Mouse (Mus musculus) C2C12 (cell line): ENCODE measurements at regions not wholly inside any gene's neighbourhood (a gene's known extent, or its start where the extent isn't known, plus 50 kb on each side); places are given as distances from the start of the nearest gene placed in this dataset.

Experiments used
- H3K27me3 ChIP-seq: one replicate; pipeline ENCODE4 v1.6.1; 2011; ENCODE audit not compliant: control insufficient read depth, insufficient read depth, insufficient read length
- H3K36me3 ChIP-seq: one replicate; pipeline ENCODE4 v1.6.1; 2011; ENCODE audit not compliant: control insufficient read depth, insufficient read depth
- H3K4me3 ChIP-seq: one replicate; pipeline ENCODE4 v1.5.1; 2011; ENCODE audit warnings: mild to moderate bottlenecking, control low read depth; ENCODE audit not compliant: poor library complexity, insufficient read depth, severe bottlenecking
- H3K79me2 ChIP-seq: one replicate; pipeline ENCODE4 v1.6.1; 2011; ENCODE audit not compliant: control insufficient read depth, insufficient read depth
- H3K79me3 ChIP-seq: one replicate; pipeline ENCODE4 v1.6.1; 2011; ENCODE audit warnings: low read depth, control low read depth
- H3ac ChIP-seq: one replicate; pipeline ENCODE3; 2011; ENCODE audit warnings: low read depth; ENCODE audit not compliant: control insufficient read depth, insufficient read length
- CEBPB ChIP-seq: IDR thresholded peaks from one replicate; pipeline ENCODE4 v1.6.1; 2011; ENCODE audit warnings: low read depth, mild to moderate bottlenecking, control low read depth, moderate library complexity
- CTCF ChIP-seq: IDR thresholded peaks from one replicate; pipeline ENCODE4 v1.5.1; 2011; ENCODE audit not compliant: control insufficient read depth, insufficient read depth, insufficient read length
- FOSL1 ChIP-seq: IDR thresholded peaks from one replicate; pipeline ENCODE4 v1.8.0; 2011; ENCODE audit warnings: mild to moderate bottlenecking, low read length; ENCODE audit not compliant: poor library complexity, insufficient read depth, severe bottlenecking
- MAX ChIP-seq: IDR thresholded peaks from one replicate; pipeline ENCODE4 v1.6.1; 2011; ENCODE audit warnings: mild to moderate bottlenecking, control low read depth
- MYOD1 ChIP-seq: IDR thresholded peaks from one replicate; pipeline ENCODE4 v1.6.1; 2011; ENCODE audit warnings: low read depth; ENCODE audit not compliant: control insufficient read depth, insufficient read length
- MYOG ChIP-seq: IDR thresholded peaks from one replicate; pipeline ENCODE4 v1.6.1; 2011; ENCODE audit not compliant: control insufficient read depth, insufficient read length; ENCODE audit errors: extremely low read depth
- USF1 ChIP-seq: IDR thresholded peaks from one replicate; pipeline ENCODE4 v1.6.1; 2011; ENCODE audit warnings: low read depth, mild to moderate bottlenecking, control low read depth, moderate library complexity

DNA sequence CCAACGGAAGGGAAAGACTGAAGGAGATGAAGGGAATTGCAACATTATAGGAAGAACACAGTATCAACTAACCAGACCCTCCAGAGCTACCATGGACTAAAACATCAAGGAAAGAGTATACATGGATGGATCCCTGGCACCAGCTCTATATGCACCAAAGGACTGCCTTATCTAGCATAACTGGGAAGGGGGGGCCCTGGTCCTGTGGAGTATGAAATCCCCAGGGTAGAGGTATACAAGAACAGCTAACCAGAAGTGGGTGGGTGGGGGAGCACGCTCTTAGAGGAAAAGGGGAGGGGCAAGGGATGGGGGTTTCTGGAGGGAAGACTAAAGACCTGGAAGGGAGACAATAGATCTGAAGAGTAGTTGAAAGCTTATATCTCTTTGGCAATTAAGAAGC lies 1085.0 kb upstream of the Pcdh20 start:
- no peaks in the 10 kb centered on the region for H3K36me3 ChIP-seq
- H3ac ChIP-seq = no peak overlapping the region
- H3K79me3 ChIP-seq = no peaks in the 10 kb centered on the region
- H3K27me3 ChIP-seq = no peaks in the 10 kb centered on the region
- no peak overlapping the region for H3K4me3 ChIP-seq
- H3K79me2 ChIP-seq = no peaks in the 10 kb centered on the region
- TF ChIP-seq MYOG = no peak
- TF ChIP-seq MAX = no peak
- no peak for TF ChIP-seq FOSL1
- TF ChIP-seq CTCF = no peak
- TF ChIP-seq MYOD1 = no peak
- TF ChIP-seq USF1 = no peak
- no peak for TF ChIP-seq CEBPB

GRCm38 (mm10) chr14:89554127-89554526 lies 1082.9 kb upstream of the Pcdh20 start:
- no peaks in the 10 kb centered on the region for H3K27me3 ChIP-seq
- no peaks in the 10 kb centered on the region for H3K79me3 ChIP-seq
- H3K4me3 ChIP-seq = no peak overlapping the region
- TF ChIP-seq FOSL1 = no peak
- no peak for TF ChIP-seq CTCF
- no peak for TF ChIP-seq MYOG
- TF ChIP-seq MYOD1 = no peak
- no peak for TF ChIP-seq MAX
- TF ChIP-seq USF1 = no peak
- TF ChIP-seq CEBPB = no peak
- H3ac ChIP-seq = no peak overlapping the region
- no peaks in the 10 kb centered on the region for H3K36me3 ChIP-seq
- no peaks in the 10 kb centered on the region for H3K79me2 ChIP-seq
